Mouse (Mus musculus): Measurements from ENCODE around the gene Ddx10. TPM values are rescaled to one million over a fixed set of nuclear protein-coding genes. Genes with fewer than 3 reads are reported as not detected.

The Ddx10 gene
- polyA plus RNA-seq, 1 experiment from 2014 or later: 24.7 TPM

DNA sequence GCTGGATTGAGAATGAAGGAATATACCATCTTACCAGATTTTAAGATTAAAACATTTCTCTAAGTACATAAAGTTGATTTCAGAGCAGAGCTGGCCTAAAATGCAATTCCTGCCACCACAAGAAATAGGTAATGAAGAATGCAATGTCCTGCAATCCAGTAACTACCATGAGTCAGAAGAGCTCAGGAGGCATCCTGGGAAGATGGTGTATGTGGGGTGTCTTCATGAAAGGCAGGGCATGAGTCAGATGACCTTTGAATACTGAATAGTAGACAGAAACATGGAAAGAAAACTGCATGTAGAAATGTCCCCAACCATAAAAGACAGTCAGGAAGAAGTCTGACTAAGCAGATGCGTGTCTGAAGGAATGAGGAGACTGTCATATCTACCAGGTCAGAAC lies 115.0 kb downstream of the Ddx10 start:
- WGBS: 97% methylated on average over 1 of the region's 1 CpGs
- no peak overlapping the region for H3K4me3 ChIP-seq (replicated peaks; ENCODE audit: low read depth, low read length)
- no peak for DNase-seq
- H3K4me2 ChIP-seq (ENCODE audit: low read length): no peak overlapping the region
- H3K9ac ChIP-seq (replicated peaks; ENCODE audit: low read length): no peak overlapping the region
- H3K9me3 ChIP-seq (ENCODE audit: control insufficient read depth, low read length): no peaks in the 10 kb centered on the region
- no peaks in the 10 kb centered on the region for H3K36me3 ChIP-seq (ENCODE audit: control insufficient read depth, insufficient read depth, low read length)
- no peak for ATAC-seq (ENCODE audit: low FRiP score, low TSS enrichment)
- H3K4me1 ChIP-seq (ENCODE audit: control insufficient read depth, insufficient read depth, low read length): no peaks in the 10 kb centered on the region
- no peaks in the 10 kb centered on the region for H3K27me3 ChIP-seq (ENCODE audit: control insufficient read depth, insufficient read depth, low read length)
- H3K27ac ChIP-seq (replicated peaks; ENCODE audit: low read depth, low read length): no peak overlapping the region

DNA sequence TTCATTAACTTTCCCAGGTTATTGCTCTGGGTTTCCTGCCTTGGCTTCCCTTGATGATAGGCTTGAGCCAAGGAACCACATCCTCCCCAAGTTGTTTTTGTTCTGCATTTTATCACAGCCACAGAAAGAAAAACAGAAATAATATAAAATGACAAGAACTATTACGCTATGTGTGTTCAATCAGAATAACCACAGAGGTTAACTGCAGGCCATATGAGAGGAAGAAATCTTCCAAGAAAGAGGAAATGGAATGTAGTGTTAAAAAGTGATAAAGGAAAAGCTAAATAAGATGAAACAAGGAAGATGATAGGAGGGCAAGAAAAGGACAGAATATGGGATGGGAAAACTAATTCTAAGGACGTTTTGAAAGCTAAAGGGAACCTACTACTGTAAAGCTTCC lies 117.4 kb downstream of the Ddx10 start:
- Histone ChIP-seq H3K9me3 (ENCODE audit: control insufficient read depth, low read length) (no peaks in the 10 kb centered on the region), H3K27ac (replicated peaks; ENCODE audit: low read depth, low read length) (no peak overlapping the region), H3K4me1 (ENCODE audit: control insufficient read depth, insufficient read depth, low read length) (no peaks in the 10 kb centered on the region), H3K4me2 (ENCODE audit: low read length) (no peak overlapping the region), H3K9ac (replicated peaks; ENCODE audit: low read length) (no peak overlapping the region), H3K36me3 (ENCODE audit: control insufficient read depth, insufficient read depth, low read length) (no peaks in the 10 kb centered on the region), H3K4me3 (replicated peaks; ENCODE audit: low read depth, low read length) (no peak overlapping the region), H3K27me3 (ENCODE audit: control insufficient read depth, insufficient read depth, low read length) (no peaks in the 10 kb centered on the region)
- ATAC-seq (ENCODE audit: low FRiP score, low TSS enrichment) (no peak), DNase-seq (no peak)
- 96% methylated on average over 2 of the region's 2 CpGs for WGBS

GRCm38 (mm10) chr9:53101103-53101502 lies 146.8 kb downstream of the Ddx10 start:
- Histone ChIP-seq H3K9me3 (ENCODE audit: control insufficient read depth, low read length) (no peaks in the 10 kb centered on the region), H3K4me1 (ENCODE audit: control insufficient read depth, insufficient read depth, low read length) (no peaks in the 10 kb centered on the region), H3K36me3 (ENCODE audit: control insufficient read depth, insufficient read depth, low read length) (no peaks in the 10 kb centered on the region), H3K27me3 (ENCODE audit: control insufficient read depth, insufficient read depth, low read length) (no peaks in the 10 kb centered on the region), H3K4me3 (replicated peaks; ENCODE audit: low read depth, low read length) (no peak overlapping the region), H3K27ac (replicated peaks; ENCODE audit: low read depth, low read length) (no peak overlapping the region), H3K9ac (replicated peaks; ENCODE audit: low read length) (no peak overlapping the region), H3K4me2 (ENCODE audit: low read length) (no peak overlapping the region)
- ATAC-seq (ENCODE audit: low FRiP score, low TSS enrichment): no peak
- DNase-seq: no peak
- WGBS: 74% methylated on average over 1 of the region's 1 CpGs

GRCm38 (mm10) chr9:53095319-53096165 lies 152.3 kb downstream of the Ddx10 start:
- Histone ChIP-seq H3K27ac (replicated peaks; ENCODE audit: low read depth, low read length) (no peak overlapping the region), H3K9ac (replicated peaks; ENCODE audit: low read length) (no peak overlapping the region), H3K4me3 (replicated peaks; ENCODE audit: low read depth, low read length) (no peak overlapping the region), H3K4me1 (ENCODE audit: control insufficient read depth, insufficient read depth, low read length) (no peaks in the 10 kb centered on the region), H3K4me2 (ENCODE audit: low read length) (no peak overlapping the region), H3K27me3 (ENCODE audit: control insufficient read depth, insufficient read depth, low read length) (no peaks in the 10 kb centered on the region), H3K9me3 (ENCODE audit: control insufficient read depth, low read length) (no peaks in the 10 kb centered on the region), H3K36me3 (ENCODE audit: control insufficient read depth, insufficient read depth, low read length) (no peaks in the 10 kb centered on the region)
- WGBS: 76% methylated on average over 5 of the region's 5 CpGs
- no peak for ATAC-seq (ENCODE audit: low FRiP score, low TSS enrichment)
- no peak for DNase-seq

- no peak for ATAC-seq (ENCODE audit: low FRiP score, low TSS enrichment)
- Histone ChIP-seq H3K27me3 (ENCODE audit: control insufficient read depth, insufficient read depth, low read length) (no peaks in the 10 kb centered on the region), H3K27ac (replicated peaks; ENCODE audit: low read depth, low read length) (no peak overlapping the region), H3K4me1 (ENCODE audit: control insufficient read depth, insufficient read depth, low read length) (no peaks in the 10 kb centered on the region), H3K4me3 (replicated peaks; ENCODE audit: low read depth, low read length) (no peak overlapping the region), H3K9me3 (ENCODE audit: control insufficient read depth, low read length) (no peaks in the 10 kb centered on the region), H3K4me2 (ENCODE audit: low read length) (no peak overlapping the region), H3K36me3 (ENCODE audit: control insufficient read depth, insufficient read depth, low read length) (no peaks in the 10 kb centered on the region), H3K9ac (replicated peaks; ENCODE audit: low read length) (no peak overlapping the region)
- no peak for DNase-seq
- WGBS: 92% methylated on average over 7 of the region's 7 CpGs
These were observed 153.3 kb downstream of the Ddx10 start for GRCm38 (mm10) chr9:53094536-53094935.

DNA sequence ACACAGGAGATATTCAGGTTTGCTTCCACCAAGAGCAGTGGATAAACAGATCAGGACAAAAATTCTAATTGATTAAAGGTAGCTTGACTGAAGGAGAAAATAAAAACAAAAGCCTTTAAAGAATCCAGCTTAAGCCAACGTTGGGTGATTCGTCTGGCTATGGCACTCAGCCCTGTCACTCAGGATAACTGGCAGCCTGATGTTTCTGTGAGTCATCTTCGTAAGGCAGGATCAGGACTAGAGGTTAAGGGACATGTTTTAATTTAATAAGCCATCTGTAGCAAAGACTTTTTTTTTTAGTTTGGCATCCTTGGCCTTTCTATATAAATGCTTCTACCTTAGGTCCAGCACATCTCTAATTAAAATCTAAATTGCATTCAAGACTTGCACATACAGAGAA lies 170.2 kb downstream of the Ddx10 start:
- 56% methylated on average over 3 of the region's 3 CpGs for WGBS
- ATAC-seq (ENCODE audit: low FRiP score, low TSS enrichment) (no peak), DNase-seq (no peak)
- Histone ChIP-seq H3K9me3 (ENCODE audit: control insufficient read depth, low read length) (no peaks in the 10 kb centered on the region), H3K4me2 (ENCODE audit: low read length) (no peak overlapping the region), H3K4me1 (ENCODE audit: control insufficient read depth, insufficient read depth, low read length) (no peaks in the 10 kb centered on the region), H3K27me3 (ENCODE audit: control insufficient read depth, insufficient read depth, low read length) (no peaks in the 10 kb centered on the region), H3K4me3 (replicated peaks; ENCODE audit: low read depth, low read length) (no peak overlapping the region), H3K27ac (replicated peaks; ENCODE audit: low read depth, low read length) (no peak overlapping the region), H3K9ac (replicated peaks; ENCODE audit: low read length) (no peak overlapping the region), H3K36me3 (ENCODE audit: control insufficient read depth, insufficient read depth, low read length) (no peaks in the 10 kb centered on the region)

DNA sequence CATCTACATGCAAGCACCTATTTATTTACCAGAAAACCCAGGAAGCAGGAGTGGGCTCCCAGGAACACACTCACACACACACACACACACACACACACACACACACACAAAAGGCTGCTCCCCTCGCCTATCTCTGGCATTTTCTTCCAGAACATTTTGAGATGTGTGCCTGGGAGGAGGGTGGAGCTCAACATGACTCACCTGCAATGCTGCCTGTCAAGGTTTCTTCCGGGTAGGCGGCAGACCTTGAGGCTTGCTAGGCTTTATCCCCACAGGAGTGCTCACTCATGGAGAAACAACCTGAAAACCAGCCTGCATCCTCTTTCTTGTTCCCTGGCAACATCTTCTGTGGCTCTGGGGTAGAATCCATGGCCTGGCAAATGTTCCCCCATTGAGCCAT lies 171.9 kb downstream of the Ddx10 start:
- Histone ChIP-seq H3K27ac (replicated peaks; ENCODE audit: low read depth, low read length) (no peak overlapping the region), H3K9me3 (ENCODE audit: control insufficient read depth, low read length) (no peaks in the 10 kb centered on the region), H3K4me2 (ENCODE audit: low read length) (no peak overlapping the region), H3K36me3 (ENCODE audit: control insufficient read depth, insufficient read depth, low read length) (no peaks in the 10 kb centered on the region), H3K4me3 (replicated peaks; ENCODE audit: low read depth, low read length) (no peak overlapping the region), H3K4me1 (ENCODE audit: control insufficient read depth, insufficient read depth, low read length) (no peaks in the 10 kb centered on the region), H3K27me3 (ENCODE audit: control insufficient read depth, insufficient read depth, low read length) (no peaks in the 10 kb centered on the region), H3K9ac (replicated peaks; ENCODE audit: low read length) (no peak overlapping the region)
- 76% methylated on average over 3 of the region's 3 CpGs for WGBS
- no peak for ATAC-seq (ENCODE audit: low FRiP score, low TSS enrichment)
- no peak for DNase-seq

GRCm38 (mm10) chr9:53074443-53074842 lies 173.4 kb downstream of the Ddx10 start:
- no peak overlapping the region for H3K4me3 ChIP-seq (replicated peaks; ENCODE audit: low read depth, low read length)
- no peaks in the 10 kb centered on the region for H3K9me3 ChIP-seq (ENCODE audit: control insufficient read depth, low read length)
- no peak for ATAC-seq (ENCODE audit: low FRiP score, low TSS enrichment)
- H3K4me1 ChIP-seq (ENCODE audit: control insufficient read depth, insufficient read depth, low read length): no peaks in the 10 kb centered on the region
- DNase-seq: no peak
- H3K27ac ChIP-seq (replicated peaks; ENCODE audit: low read depth, low read length): no peak overlapping the region
- no peaks in the 10 kb centered on the region for H3K27me3 ChIP-seq (ENCODE audit: control insufficient read depth, insufficient read depth, low read length)
- no peaks in the 10 kb centered on the region for H3K36me3 ChIP-seq (ENCODE audit: control insufficient read depth, insufficient read depth, low read length)
- no peak overlapping the region for H3K4me2 ChIP-seq (ENCODE audit: low read length)
- H3K9ac ChIP-seq (replicated peaks; ENCODE audit: low read length): no peak overlapping the region
- WGBS: 91% methylated on average over 3 of the region's 3 CpGs

DNA sequence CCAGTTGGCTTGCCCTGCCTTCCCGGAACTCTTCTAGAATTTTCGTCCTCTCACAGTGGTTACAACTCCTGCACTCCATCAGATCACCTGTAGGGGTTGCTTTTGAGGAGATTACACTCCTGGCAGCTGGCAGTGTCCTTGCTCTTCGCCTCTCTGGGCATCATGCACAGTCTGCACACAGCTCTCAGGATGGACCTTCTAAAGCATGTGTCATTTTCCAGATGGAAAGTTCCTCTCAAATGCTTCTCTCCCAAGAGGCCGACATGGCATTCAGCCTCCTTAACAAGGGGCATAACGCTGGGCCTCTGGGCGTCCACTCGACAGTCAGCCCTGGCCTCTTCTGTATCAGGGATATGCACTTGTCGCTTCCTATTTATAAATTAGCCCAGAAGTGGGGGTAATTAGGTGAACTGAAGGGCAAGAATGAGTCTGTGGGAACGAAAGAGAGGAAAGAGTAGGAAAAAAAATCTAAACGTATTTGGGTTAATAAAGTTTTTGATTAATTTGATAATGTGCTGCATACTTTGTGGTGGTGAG lies 174.2 kb downstream of the Ddx10 start:
- Histone ChIP-seq H3K27ac (replicated peaks; ENCODE audit: low read depth, low read length) (no peak overlapping the region), H3K9me3 (ENCODE audit: control insufficient read depth, low read length) (no peaks in the 10 kb centered on the region), H3K4me2 (ENCODE audit: low read length) (no peak overlapping the region), H3K36me3 (ENCODE audit: control insufficient read depth, insufficient read depth, low read length) (no peaks in the 10 kb centered on the region), H3K27me3 (ENCODE audit: control insufficient read depth, insufficient read depth, low read length) (no peaks in the 10 kb centered on the region), H3K9ac (replicated peaks; ENCODE audit: low read length) (no peak overlapping the region), H3K4me3 (replicated peaks; ENCODE audit: low read depth, low read length) (no peak overlapping the region), H3K4me1 (ENCODE audit: control insufficient read depth, insufficient read depth, low read length) (no peaks in the 10 kb centered on the region)
- WGBS: 85% methylated on average over 10 of the region's 10 CpGs
- ATAC-seq (ENCODE audit: low FRiP score, low TSS enrichment) (no peak), DNase-seq (no peak)
